Mouse (Mus musculus) left cerebral cortex, postnatal 25 days (tissue): ENCODE measurements around the gene Ch25h. TPM values are rescaled to one million over a fixed set of nuclear protein-coding genes. Genes with fewer than 3 reads are reported as not detected.
A peak's percentile ranks its signal among the peaks of the same experiment; 100 is the strongest.

ENCODE experiments used
- DNase-seq, 2 experiments: peaks; one replicate each; pipeline ENCODE4 v3.0.0; 2022; ENCODE audit warnings: low spot score in 2 of 2, mixed read lengths in 1 of 2
- intact Hi-C: fragments of 180-260 bp; cut with DNase I; formaldehyde crosslinking; loops from one replicate; pipeline ENCODE4 v1.15.1; 2025
- total RNA-seq, 2 experiments: library from RNA; stranded (reverse); gene quantifications; 2 replicates each; pipeline ENCODE4 v1.2.3; 2021

The Ch25h gene
- under 1 TPM; 0.23 to 0.50 TPM for total RNA-seq

DNA sequence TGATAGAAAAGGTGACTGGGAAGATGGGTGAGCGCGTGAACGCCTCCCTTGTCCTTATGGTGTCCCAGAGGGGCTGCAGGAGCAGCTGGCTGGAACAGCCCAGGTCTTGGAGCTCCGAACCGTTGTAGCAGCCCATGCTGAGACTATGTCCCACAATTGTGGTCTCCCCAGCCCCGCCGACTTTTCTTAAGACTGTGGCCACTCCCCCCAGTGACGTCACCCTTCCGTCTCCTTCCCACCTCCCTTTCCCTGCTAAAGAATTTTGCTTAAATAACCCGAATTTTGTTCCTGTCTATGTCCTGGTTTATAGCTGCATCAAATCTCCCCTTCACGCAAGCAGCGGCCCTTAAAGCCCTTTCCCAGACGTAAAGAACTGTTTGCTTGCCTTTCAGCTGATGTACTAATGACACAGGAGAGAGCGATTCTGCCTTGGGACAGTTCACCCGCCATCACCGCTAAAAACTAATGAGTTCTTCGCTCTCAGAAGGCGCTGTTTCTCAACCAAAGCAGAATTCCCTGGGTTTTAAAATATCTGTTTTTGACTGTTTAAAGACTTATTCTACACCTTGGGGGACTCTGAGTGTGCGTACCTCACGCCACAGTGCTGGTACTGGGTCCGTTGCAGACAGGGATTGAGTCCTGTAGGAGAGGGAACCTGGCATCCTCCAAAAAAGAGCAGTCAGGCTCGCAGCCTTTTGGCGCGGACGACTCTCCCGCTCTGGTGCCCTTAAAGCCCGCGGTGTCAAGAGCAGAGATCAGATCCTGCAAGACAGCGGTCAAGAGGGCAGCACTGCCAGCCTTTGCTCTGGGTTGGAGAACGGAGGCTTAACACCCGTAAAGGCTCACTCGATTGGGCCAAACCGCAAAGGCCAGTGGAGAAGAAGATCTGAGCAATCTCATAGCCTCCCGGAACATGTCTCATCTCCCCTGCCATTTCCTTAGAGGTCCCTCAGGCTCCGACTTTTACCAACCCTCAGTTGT, at the start of gene Ch25h:
Gene Ch25h (minus strand): TSS at position 174 of the 981 bp plus-strand sequence.
- intact Hi-C loops, result loop anchor here (5.0 kb wide), 1 partner anchor 228 kb away; no protein-coding TSS in a partner anchor
- peak; percentile 22 to 33 for DNase-seq

GRCm38 (mm10) chr19:34524646-34525045, 49.7 kb upstream of the Ch25h start:
- intact Hi-C loops, result no loop called here

GRCm38 (mm10) chr19:34523106-34523725, 48.3 kb upstream of the Ch25h start:
- intact Hi-C loops, result no loop called here

More at GRCm38 (mm10) chr19:34524646-34525045, 49.7 kb upstream of the Ch25h start:
- no peak for DNase-seq

DNA sequence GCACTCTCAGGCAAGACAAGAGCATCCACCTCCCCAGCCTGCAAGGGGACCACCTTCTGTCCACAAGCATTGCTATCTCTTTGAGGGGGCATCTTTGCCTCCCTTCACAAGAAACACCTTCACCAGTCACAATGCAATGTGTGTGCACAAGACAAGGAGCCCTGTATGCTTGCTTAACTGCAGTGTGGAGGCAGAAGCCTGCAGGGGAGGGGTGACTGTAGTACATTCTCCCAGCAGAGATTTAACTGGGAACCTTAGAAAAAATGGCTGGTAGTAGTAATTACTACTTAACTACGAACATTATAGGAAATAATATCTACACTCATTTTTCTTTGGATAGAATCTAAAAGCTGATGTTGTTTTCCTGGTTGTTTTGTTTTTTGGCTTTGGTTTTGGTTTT, 47.0 kb upstream of the Ch25h start:
- intact Hi-C loops, result no loop called here
- DNase-seq, result no peak

More at GRCm38 (mm10) chr19:34523106-34523725, 48.3 kb upstream of the Ch25h start:
- DNase-seq, result no peak

- no peak for DNase-seq
- intact Hi-C loops, result no loop called here
Observed at GRCm38 (mm10) chr19:34521361-34521760, 46.4 kb upstream of the Ch25h start.

DNA sequence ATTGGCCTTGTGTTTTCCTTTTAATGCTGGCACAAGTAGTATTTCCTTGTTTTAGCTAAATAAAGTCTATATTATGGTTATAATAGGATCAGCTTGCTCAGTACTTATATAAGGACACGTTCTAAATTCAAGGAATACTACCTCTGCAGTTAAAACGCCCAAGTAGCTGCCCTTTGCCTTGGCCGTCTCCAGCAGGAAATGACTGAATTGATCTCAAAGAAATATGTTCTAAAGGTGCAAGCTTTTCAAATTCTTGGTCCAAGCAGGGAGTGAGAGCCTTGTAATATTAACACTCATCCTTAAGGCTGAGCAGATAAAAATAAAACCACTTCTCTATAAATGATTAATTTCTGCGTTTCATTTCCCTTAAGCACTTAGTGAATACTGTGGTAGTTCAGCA, 45.1 kb upstream of the Ch25h start:
- intact Hi-C loops, result no loop called here
- no peak for DNase-seq

GRCm38 (mm10) chr19:34519646-34520045, 44.7 kb upstream of the Ch25h start:
- intact Hi-C loops, result no loop called here
- no peak for DNase-seq

DNA sequence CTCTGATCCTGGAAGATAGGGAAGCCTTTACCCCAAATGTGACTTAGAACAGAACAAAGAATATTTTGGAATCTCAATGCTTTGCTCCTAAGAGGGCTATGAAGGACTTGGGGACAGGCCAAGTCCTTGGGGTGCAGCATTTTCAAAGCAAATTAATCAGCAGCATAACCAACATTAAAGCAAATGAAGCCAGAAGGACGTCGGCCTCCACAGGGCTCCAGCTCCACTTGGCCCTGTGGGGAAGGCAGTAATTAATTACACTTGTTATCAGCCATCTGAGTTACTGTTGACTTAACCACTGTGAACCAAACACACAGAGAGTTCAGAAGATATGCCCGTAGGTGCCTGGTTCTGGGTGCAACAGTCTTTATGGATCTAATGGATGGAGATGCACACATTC, 43.8 kb upstream of the Ch25h start:
- intact Hi-C loops, result no loop called here
- no peak for DNase-seq

DNA sequence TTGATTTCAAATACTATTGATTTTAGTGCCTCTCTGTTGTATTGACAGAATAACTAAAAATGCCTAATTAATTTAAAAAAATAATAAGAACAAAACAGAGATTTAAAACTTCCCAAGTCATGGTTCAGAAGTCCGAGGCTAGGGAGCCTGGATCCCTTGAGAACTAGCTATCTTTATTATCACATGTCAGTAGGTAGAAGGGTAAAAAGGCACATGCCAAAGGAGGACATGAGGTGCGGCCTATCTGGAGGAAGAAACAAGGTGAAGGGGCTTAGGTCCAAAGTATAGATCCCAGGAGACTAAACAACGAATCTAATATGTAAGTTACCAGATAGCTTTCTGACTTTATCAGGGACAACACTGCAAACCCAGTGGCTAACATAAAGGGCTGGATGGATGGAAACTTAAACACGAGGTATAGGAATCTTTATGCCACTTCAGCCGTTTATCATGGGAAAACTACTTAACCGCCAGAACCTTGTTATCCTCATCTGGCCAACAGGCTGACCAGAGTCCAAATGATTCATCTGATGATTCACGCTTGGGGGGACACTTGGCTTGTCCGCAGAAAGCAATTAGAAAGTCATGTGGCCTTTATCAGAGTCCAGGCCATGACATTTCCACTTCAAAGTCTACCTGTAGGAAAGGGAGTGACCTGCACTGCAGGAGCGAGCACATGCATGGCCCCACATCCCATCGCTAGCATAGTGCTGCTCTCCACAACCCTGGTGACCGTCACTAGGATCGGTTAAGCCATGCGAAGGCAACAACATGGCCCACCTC, 43.0 kb upstream of the Ch25h start:
- no peak for DNase-seq
- intact Hi-C loops, result no loop called here

DNA sequence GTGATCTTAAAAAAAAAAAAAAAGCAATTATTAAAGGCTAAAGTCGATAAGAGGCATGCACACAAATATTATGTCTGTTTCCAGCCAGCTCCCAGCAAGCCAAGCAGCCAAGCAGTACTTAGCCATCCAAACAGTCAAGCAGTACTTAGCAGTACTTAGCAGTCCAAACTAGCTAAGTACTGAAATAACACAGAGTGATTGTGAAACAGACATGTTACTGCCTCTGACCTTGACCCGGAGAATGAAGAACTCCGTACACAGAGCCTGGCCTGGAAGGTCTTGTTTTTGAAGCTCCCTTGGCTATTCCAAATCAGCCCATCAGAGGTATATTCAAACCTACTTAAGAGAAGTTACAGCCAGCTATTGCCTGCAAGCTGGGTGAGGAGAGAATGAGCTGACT, 42.2 kb upstream of the Ch25h start:
- DNase-seq, result no peak
- intact Hi-C loops, result no loop called here

- DNase-seq, result no peak
- intact Hi-C loops, result no loop called here
Observed at GRCm38 (mm10) chr19:34516346-34516745, 41.4 kb upstream of the Ch25h start.

DNA sequence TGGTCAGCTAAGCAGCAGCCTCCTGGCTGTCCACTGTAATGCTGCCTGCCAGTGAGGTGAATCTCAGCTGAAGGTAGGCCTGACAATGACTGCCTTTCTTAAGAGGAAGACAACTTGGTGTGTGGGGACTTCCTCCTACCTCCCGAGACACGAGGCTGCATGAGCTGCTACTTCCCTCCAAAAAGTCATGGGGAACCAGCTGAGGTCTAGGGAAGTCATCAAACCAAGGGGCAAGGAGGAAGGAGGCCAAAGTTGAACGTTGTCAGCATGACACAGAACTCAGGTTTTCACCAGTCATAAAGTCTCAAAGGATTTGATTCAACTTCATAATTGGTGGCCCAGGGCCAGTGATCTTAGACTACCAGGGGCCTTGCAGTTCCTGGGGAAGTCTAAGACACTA, 40.7 kb upstream of the Ch25h start:
- DNase-seq, result no peak
- intact Hi-C loops, result no loop called here

DNA sequence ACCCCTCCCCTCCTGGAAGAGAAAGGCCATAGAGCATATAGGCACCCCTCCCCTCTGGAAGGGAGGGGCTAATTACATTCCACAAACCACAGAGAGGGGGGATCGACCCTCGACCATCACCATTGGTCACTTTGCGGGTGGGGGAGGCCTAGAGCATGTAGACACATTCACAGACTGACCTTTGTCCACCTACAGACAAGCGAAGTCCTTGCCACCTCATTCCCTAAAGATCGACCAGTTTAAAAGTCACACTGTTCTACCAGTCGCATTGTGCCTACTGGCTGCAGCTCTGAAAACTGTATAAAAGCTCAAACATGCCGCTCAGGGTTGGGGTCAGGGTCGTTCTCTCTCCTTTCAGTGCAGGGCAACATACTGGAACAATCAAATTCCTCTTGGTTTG, 36.6 kb upstream of the Ch25h start:
- intact Hi-C loops, result no loop called here
- DNase-seq, result no peak

DNA sequence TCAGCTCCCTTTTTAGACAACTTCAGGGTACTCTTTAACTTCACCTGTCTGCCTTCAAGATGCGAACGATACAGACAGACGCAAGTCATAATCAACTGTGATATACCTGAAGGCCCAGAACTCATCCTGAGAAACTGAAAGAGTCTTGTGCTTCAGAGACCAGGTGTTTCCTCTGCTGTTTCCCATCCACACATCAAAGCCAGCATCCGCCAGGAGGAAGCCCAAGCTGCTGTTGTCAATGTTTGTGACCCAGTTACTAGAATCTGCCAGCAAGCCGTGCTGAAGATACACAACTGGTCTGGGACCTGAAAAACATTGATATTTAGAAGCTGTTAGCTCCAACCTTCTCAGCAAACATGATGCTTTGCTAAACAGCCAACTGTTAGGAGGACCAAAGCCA, 35.8 kb upstream of the Ch25h start:
- intact Hi-C loops, result no loop called here
- no peak for DNase-seq

DNA sequence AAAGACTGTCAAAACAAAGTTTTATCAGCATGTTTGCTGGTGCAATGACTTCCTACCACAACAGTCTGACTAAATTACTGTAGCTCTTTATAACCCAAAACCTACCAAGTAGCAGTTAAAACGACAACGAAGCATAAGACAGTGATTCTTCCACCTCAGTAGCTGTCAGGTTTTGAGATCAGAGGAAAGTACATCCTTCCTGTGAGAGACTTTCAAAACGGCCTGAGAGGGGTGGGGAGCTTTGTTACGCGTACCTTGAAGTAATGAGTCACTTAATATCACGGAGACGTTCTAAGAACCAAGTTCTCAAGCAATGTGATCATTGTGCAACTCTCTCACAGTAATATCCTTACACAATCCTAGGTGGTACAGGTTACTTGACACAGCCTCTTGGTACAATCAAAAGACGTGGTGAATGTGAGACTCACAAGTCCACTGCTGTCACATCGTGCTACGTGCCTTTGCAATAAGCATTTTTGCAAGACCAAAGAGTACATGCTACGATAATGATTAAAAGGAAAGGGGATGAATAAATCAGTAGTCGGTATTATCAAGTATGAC, 30.3 kb upstream of the Ch25h start:
- DNase-seq, result no peak
- intact Hi-C loops, result no loop called here

DNA sequence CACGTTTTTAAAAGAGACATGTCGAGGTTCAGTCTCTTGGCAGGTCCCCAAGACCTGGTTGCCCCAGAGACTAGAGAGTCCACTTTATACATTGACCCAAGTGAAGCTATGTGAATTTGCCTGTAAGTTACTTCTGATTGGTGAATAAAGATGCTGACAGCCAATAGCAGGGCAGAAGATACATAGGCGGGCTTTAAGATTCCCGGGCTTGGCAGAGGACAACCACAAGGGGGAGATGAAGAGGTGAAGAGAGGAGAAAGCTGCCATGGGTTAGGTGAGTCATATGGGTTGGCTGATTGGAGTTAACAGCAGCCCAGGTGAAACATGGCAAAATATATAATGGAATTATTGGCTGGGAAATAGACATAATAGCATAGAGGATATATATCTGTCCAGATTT, 25.8 kb upstream of the Ch25h start:
- peak; percentile 30 to 61 for DNase-seq
- intact Hi-C loops, result loop anchor here (2.0 to 5.0 kb wide), 2 partner anchors 50 to 137 kb away; partner anchors contain the start of gene Ifit2

DNA sequence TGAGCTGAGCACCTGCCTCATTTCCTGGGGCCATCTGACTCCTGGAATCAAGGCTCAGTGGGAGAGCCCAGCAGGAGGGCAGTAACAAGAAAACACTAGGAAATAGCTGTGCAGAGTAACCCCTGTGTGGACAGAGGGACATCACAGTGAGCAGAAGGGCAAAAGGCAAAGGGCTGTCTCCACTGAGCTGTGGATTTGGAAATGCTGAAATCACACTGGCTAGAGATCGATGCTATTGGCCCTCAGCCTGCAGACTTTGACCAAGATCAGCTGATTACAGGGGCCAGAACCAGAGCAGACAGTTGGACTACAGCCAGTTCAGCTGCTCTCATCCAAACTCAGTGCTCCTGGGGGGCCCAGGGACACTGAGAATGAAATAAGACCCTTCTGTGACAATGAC, 21.4 kb upstream of the Ch25h start:
- DNase-seq, result no peak
- intact Hi-C loops, result no loop called here

- intact Hi-C loops, result no loop called here
- peak in 1 of 2 experiments; percentile 10 for DNase-seq
Observed at GRCm38 (mm10) chr19:34493859-34494258, 18.9 kb upstream of the Ch25h start.

- intact Hi-C loops, result loop anchor here (1.0 kb wide), 1 partner anchor 149 kb away; no protein-coding TSS in a partner anchor
- peak in 1 of 2 experiments; percentile 27 for DNase-seq
Observed at GRCm38 (mm10) chr19:34483547-34483946, 8.6 kb upstream of the Ch25h start.
